Mouse (Mus musculus) hindbrain, embryonic 14.5 days (tissue): ENCODE data around the gene Pecr. TPM values are rescaled to one million over a fixed set of nuclear protein-coding genes. Genes with fewer than 3 reads are reported as not detected.
"Not testable (repeated sequence)": the region's sequence is repeated elsewhere in the genome, so short reads cannot be mapped to it uniquely, and the experiment has no call there.

Experiments used
- ATAC-seq: fragments of 200-750 bp; cut with Nextera tagmentation; 2 replicates; pipeline ENCODE4 v1.8.0; 2017; ENCODE audit warnings: moderate number of reproducible peaks, mild to moderate bottlenecking, moderate TSS enrichment, moderate library complexity; ENCODE audit not compliant: low FRiP score
- DNase-seq: peaks from one replicate; pipeline ENCODE4 v3.0.0-alpha.2; 2015; ENCODE audit warnings: low spot score
- H3K27ac ChIP-seq: fragments of 300-500 bp; sonication (generic); 2 replicates; pipeline ENCODE4 v1.5.1; 2014; ENCODE audit warnings: mild to moderate bottlenecking, moderate library complexity
- H3K27me3 ChIP-seq: fragments of 300-500 bp; sonication (generic); 2 replicates; pipeline ENCODE4 v1.6.1; 2014; ENCODE audit warnings: mild to moderate bottlenecking, low read length, mixed read lengths; ENCODE audit not compliant: control insufficient read depth, insufficient read depth
- H3K36me3 ChIP-seq: fragments of 300-500 bp; sonication (generic); replicated peaks from 2 replicates; pipeline ENCODE4 v1.6.1; 2014; ENCODE audit not compliant: control insufficient read depth, insufficient read depth
- H3K4me1 ChIP-seq: fragments of 300-500 bp; sonication (generic); replicated peaks from 2 replicates; pipeline ENCODE4 v1.6.1; 2014; ENCODE audit warnings: antibody characterized with exemption, low read length, mixed read lengths; ENCODE audit not compliant: control insufficient read depth, insufficient read depth
- H3K4me2 ChIP-seq: fragments of 300-500 bp; sonication (generic); replicated peaks from 2 replicates; pipeline ENCODE4 v1.6.1; 2014; ENCODE audit warnings: mild to moderate bottlenecking, moderate library complexity
- H3K4me3 ChIP-seq: fragments of 300-500 bp; sonication (generic); replicated peaks from 2 replicates; pipeline ENCODE4 v1.5.1; 2014; ENCODE audit warnings: mild to moderate bottlenecking, low read length
- H3K9ac ChIP-seq: fragments of 300-500 bp; sonication (generic); 2 replicates; pipeline ENCODE4 v1.6.1; 2014
- H3K9me3 ChIP-seq: fragments of 300-500 bp; sonication (generic); 2 replicates; pipeline ENCODE4 v1.6.1; 2016; ENCODE audit warnings: low read length; ENCODE audit not compliant: control insufficient read depth
- WGBS: fragments of 180-500 bp; shearing (Covaris S2); extraction: QIAGEN DNeasy Blood & Tissue Kit; methylation state at CpG from one replicate; pipeline ENCODE4 v1.1.7; 2014; 5-methylcytosine and 5-hydroxymethylcytosine counted together
- polyA plus RNA-seq: library from polyadenylated mRNA; unstranded; fragments of >200 nt; fragmentation: Nextera tagmentation; extraction: Ambion mirVana; gene quantifications from 2 replicates; pipeline ENCODE4 v1.2.1, GENCODE M21; 2014

Pecr gene
- polyA plus RNA-seq, 1 experiment from 2014 or later: 7.8 TPM

- Histone ChIP-seq H3K9me3 (no peaks in the 10 kb centered on the region), H3K4me3 (peak overlapping the region; percentile 39), H3K9ac (peak overlapping the region; percentile 67; the same call in 1 of the 2 replicates), H3K27me3 (no peaks in the 10 kb centered on the region), H3K4me1 (peaks cover 21% of the 10 kb centered on the region), H3K4me2 (peak overlapping the region; percentile 64), H3K36me3 (no peaks in the 10 kb centered on the region), H3K27ac (peak overlapping the region; percentile 92)
- 80% methylated on average over 9 of the region's 9 CpGs for WGBS
- DNase-seq (no peak), ATAC-seq (no peak)
Observed at GRCm38 (mm10) chr1:72256381-72257256, 27.5 kb downstream of the Pecr start.

DNA sequence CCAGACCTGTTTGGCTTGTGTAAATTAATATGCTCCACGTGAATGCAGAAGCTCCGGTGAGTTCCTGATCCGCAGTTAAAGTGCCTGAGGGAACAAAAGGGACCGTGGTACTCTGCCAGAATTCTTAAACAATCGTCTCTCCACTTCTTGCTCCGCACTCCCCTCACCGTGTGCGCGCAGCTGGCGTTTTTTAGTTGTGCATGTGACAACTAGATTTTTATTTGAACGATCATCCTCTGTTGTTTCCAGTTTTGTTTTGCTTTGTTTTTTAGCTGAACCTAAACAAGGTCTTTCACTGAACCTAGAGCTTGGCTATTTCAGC, 28.3 kb downstream of the Pecr start:
- Histone ChIP-seq H3K27ac (peak overlapping the region; percentile 92), H3K4me2 (peak overlapping the region; percentile 64), H3K27me3 (no peaks in the 10 kb centered on the region), H3K4me3 (peak overlapping the region; percentile 39), H3K9ac (peak overlapping the region; percentile 67), H3K9me3 (no peaks in the 10 kb centered on the region), H3K36me3 (no peaks in the 10 kb centered on the region), H3K4me1 (peaks cover 21% of the 10 kb centered on the region)
- ATAC-seq: no peak
- no peak for DNase-seq
- 21% methylated on average over 11 of the region's 11 CpGs for WGBS

DNA sequence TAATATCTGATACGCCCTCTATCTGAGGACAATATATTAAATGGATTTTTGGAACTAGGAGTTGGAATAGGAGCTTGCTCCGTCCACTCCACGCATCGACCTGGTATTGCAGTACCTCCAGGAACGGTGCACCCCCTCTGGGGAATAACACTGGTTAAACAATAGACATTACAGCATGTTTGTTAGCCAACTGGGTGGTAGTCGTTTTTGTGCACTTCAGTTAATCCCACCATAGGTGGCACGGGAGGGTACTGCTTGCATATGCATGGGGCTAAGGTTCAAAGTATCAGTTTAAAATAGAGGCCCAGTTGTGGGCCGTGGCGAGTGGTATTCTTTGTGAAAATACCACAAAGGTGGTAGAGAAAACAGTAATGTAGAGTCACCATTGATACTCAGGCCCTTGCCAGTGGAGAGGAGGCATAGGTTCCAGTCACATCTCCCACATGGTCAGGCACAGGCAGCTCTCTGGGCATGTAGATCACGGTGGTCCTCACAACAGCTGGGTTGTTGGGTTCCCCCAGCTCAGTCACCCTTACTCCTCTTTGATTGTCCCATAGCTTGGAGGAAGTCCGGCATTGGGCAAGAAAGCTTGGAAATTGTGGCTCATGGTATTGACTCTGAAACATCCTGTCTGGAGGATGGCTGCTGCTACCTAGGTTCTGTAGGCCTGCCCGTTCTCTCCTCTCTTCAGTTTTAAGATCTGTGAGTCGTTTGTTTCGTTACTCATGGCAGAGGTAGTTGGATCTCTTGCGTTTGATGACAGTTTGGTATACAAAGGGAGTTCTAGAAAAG, 28.9 kb downstream of the Pecr start:
- Histone ChIP-seq H3K27me3 (no peaks in the 10 kb centered on the region), H3K4me3 (peak overlapping the region; percentile 39), H3K9ac (peak overlapping the region; percentile 67), H3K4me1 (peaks cover 21% of the 10 kb centered on the region), H3K4me2 (peak overlapping the region; percentile 64), H3K36me3 (no peaks in the 10 kb centered on the region), H3K9me3 (no peaks in the 10 kb centered on the region), H3K27ac (peak overlapping the region; percentile 92)
- ATAC-seq: peak; percentile 76
- peak; percentile 73 for DNase-seq
- 5% methylated on average over 15 of the region's 15 CpGs for WGBS

GRCm38 (mm10) chr1:72254545-72255061, 29.5 kb downstream of the Pecr start:
- Histone ChIP-seq H3K4me1 (peaks cover 21% of the 10 kb centered on the region), H3K36me3 (no peaks in the 10 kb centered on the region), H3K27ac (peak overlapping the region; percentile 92), H3K27me3 (no peaks in the 10 kb centered on the region), H3K9ac (peak overlapping the region; percentile 67), H3K4me2 (peak overlapping the region; percentile 64), H3K4me3 (peak overlapping the region; percentile 39), H3K9me3 (no peaks in the 10 kb centered on the region)
- DNase-seq (peak; percentile 91), ATAC-seq (peak; percentile 93)
- 1% methylated on average over 35 of the region's 35 CpGs for WGBS

DNA sequence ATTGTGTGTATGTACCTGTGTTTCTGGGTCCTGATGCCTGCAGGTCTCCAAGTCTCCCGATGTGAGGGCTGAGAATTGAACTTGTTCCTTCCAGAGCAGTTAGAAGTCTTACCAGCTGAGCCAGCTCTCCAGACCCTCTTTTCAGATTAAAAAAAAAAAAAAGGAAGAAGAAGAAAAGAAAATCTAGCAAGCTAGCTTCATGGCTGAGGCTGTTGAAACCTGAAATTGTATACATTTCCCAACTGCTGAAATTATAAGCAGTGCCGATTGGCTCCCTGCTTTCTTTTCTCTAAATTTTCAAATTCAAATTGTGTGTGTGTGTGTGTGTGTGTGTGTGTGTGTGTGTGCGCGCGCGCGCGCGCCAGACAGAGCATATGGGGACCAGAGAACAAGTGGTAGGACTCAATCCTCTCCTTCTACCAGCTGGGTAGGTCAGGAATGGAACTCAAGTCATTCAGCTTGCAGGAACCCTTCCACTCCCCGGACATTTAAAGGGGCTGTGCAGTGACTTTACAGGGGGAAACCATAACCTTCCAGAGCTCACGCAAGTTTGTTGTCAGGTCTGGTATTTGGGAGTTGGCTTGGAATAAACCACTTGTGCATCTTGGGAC, 30.1 kb downstream of the Pecr start:
- H3K4me2 ChIP-seq: peak overlapping the region; percentile 64
- H3K4me1 ChIP-seq: peaks cover 21% of the 10 kb centered on the region
- no peaks in the 10 kb centered on the region for H3K36me3 ChIP-seq
- no peaks in the 10 kb centered on the region for H3K27me3 ChIP-seq
- peak overlapping the region; percentile 39 for H3K4me3 ChIP-seq
- DNase-seq (no peak), ATAC-seq (0 out of 2 replicates have a peak, but pooled peaks have one; percentile 18)
- peak overlapping the region; percentile 67; the same call in 1 of the 2 replicates for H3K9ac ChIP-seq
- H3K27ac ChIP-seq: peak overlapping the region; percentile 92; the same call in 1 of the 2 replicates
- WGBS: 42% methylated on average over 11 of the region's 11 CpGs
- H3K9me3 ChIP-seq: no peaks in the 10 kb centered on the region

GRCm38 (mm10) chr1:72251806-72252205, 32.3 kb downstream of the Pecr start:
- Histone ChIP-seq H3K4me3 (no peak overlapping the region), H3K9ac (no peak overlapping the region), H3K27me3 (no peaks in the 10 kb centered on the region), H3K9me3 (no peaks in the 10 kb centered on the region), H3K27ac (no peak overlapping the region), H3K4me2 (no peak overlapping the region), H3K36me3 (no peaks in the 10 kb centered on the region), H3K4me1 (peaks cover 18% of the 10 kb centered on the region)
- no peak for DNase-seq
- WGBS: 77% methylated on average over 1 of the region's 1 CpGs
- no peak for ATAC-seq

- H3K36me3 ChIP-seq, DNase-seq, H3K9ac ChIP-seq, H3K27me3 ChIP-seq, H3K4me1 ChIP-seq, H3K9me3 ChIP-seq, H3K27ac ChIP-seq, ATAC-seq, H3K4me2 ChIP-seq, H3K4me3 ChIP-seq: not testable (repeated sequence)
- WGBS: 48% methylated on average over 9 of the region's 9 CpGs
Observed at GRCm38 (mm10) chr1:72248226-72248737, 35.8 kb downstream of the Pecr start.

- Histone ChIP-seq H3K27me3 (no peaks in the 10 kb centered on the region), H3K27ac (peak overlapping the region; percentile 98), H3K4me2 (peak overlapping the region; percentile 60), H3K9me3 (no peaks in the 10 kb centered on the region), H3K4me1 (no peaks in the 10 kb centered on the region), H3K9ac (peak overlapping the region; percentile 88; the same call in 1 of the 2 replicates), H3K4me3 (peak overlapping the region; percentile 43), H3K36me3 (no peaks in the 10 kb centered on the region)
- DNase-seq: peak; percentile 71
- ATAC-seq: peak; percentile 77
- WGBS: under 1% methylated on average over 12 of the region's 12 CpGs
Observed at GRCm38 (mm10) chr1:72244317-72245036, 39.6 kb downstream of the Pecr start.
